Mouse (Mus musculus) ES-Bruce4 (cell line): ENCODE measurements around the gene Ncor2.

Experiments used
- CTCF ChIP-seq: IDR thresholded peaks from one replicate; pipeline ENCODE4 v1.8.1; 2011; ENCODE audit warnings: low read depth, low read length
- EP300 ChIP-seq: IDR thresholded peaks from 2 replicates; pipeline ENCODE4 v1.6.1; 2011; ENCODE audit warnings: low read depth, low read length; ENCODE audit not compliant: insufficient read depth
- POLR2A ChIP-seq: IDR thresholded peaks from one replicate; pipeline ENCODE4 v1.8.1; 2011; ENCODE audit warnings: low read length; ENCODE audit not compliant: insufficient read depth

DNA sequence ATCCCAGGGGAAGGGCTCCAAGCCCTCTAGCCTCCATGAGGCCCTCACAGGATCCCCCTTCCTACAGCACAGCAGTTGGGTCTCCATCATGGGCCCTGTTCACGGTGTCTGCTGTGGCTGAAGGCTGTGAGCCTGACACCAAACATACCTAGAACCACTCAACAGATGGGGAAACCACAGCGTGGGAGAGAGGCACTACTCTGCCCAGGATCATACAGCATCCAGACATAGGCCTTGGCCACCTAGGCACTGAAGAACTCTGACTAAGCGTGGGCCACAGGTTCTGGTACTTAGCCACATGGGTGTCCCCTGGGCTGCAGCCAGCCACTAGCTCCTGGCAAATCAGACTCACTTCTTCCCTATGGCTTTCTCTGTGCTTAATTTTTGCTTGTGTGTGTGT is 48.6 kb downstream of the Ncor2 start:
- TF ChIP-seq POLR2A = no peak
- TF ChIP-seq EP300 = no peak
- TF ChIP-seq CTCF = no peak
